Mouse (Mus musculus): ENCODE results near the gene Rpl23a.

DNA sequence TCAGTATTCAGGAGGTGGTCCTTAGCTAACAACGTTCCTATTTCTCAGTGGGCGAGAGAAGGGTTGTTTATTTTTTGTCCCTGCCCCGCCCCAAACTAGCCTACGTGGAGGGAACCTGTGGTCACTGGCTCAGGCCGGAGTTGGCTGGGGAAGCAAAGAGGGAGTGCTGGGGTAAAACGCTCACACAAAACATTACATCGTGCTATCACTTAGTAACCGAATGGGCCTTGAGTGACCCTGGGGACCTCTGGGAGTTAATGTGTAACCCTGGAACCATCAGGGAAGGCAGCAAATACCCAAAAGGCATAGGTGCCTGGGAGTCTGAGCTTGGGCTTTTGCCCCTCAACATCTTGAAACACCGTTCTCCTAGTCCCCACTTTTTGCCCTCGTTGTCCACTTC, 5.9 kb downstream of the Rpl23a start:
- TF ChIP-seq POLR2A (IDR thresholded peaks at IDR 0.05; ENCODE audit: control insufficient read depth, low read depth, low read length) (no peak), CTCF (IDR thresholded peaks at IDR 0.05; ENCODE audit: control insufficient read depth, insufficient read depth, insufficient replicate concordance, low read depth, low read length) (no peak)
